Mouse (Mus musculus) testis, adult 2 months (tissue): ENCODE results near the gene Tlcd1.

Experiments used
- CTCF ChIP-seq: fragments of 200-500 bp; IDR thresholded peaks from 2 replicates; pipeline ENCODE4 v1.5.1; 2012; ENCODE audit warnings: low read depth, mild to moderate bottlenecking, inconsistent platforms, low read length, moderate library complexity; ENCODE audit not compliant: control insufficient read depth, insufficient read depth, insufficient replicate concordance
- POLR2A ChIP-seq: fragments of 200-500 bp; IDR thresholded peaks from 2 replicates; pipeline ENCODE4 v1.6.1; 2012; ENCODE audit warnings: low read depth, mild to moderate bottlenecking, inconsistent platforms, low read length, moderate library complexity; ENCODE audit not compliant: control insufficient read depth

DNA sequence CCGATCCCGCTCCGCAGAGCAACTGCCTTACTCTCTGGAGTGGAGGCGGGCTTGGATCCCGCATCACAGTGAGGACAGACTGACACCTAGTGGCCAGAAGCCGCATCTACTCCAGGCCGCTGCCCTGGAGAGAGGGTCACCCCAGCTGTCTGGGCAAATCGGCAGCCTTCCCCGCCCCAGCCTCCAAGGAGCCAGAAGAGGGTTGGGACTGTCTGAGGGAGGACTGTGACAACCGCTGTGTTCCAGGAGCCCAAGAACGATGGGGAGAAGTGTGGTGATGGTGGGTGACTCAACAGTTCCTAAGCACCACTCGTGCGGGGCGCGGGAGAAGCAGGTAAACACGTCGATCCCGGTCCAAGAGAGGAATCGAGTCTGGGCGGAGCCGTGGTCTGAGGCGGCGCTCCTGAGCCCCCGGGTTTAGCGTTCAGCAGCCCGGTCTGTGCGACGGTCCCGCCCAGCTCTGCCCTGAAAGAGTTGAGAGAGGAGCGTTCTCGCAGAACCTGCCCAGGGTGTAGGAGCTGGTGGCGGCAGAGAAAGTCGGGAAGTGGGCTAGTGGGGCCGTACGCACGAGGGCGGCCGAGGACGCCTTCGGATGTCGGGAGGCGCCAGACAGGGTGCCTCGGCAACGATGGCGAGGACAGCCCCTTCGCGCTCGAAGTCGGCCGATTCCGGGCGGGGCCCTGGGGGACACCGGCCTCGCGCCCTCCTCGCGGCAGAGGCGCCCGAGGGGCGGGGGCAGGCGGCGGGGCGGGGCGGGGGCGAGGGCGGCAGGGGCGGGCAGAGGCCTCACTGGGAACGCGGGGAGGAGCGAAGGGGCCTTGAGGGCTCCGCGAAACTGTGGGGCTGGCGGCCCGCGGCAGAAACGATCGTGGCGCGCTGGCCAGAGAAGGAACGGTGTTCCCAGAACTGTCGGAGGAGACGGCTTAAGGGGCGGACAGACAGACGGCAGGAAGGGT lies 1.7 kb downstream of the Tlcd1 start:
- TF ChIP-seq POLR2A (peak; percentile 37; the same call in 1 of the 2 replicates), CTCF (peak; percentile 96)
